Mouse (Mus musculus) liver, postnatal 0 days (tissue): ENCODE data around the gene Hoxd11.

Source experiments
- CTCF ChIP-seq: sonication (generic); IDR thresholded peaks from 2 replicates; pipeline ENCODE4 v1.5.1; 2016; ENCODE audit warnings: antibody characterized with exemption, low read depth
- EP300 ChIP-seq: IDR thresholded peaks from 2 replicates; pipeline ENCODE4 v1.6.1; 2016; ENCODE audit warnings: antibody characterized with exemption, low read depth, mild to moderate bottlenecking

GRCm38 (mm10) chr2:74733765-74734164 lies 54.4 kb downstream of the Hoxd11 start:
- no peak for TF ChIP-seq CTCF
- no peak for TF ChIP-seq EP300
